Mouse (Mus musculus): ENCODE measurements around the gene Mtus2.

The Mtus2 gene

DNA sequence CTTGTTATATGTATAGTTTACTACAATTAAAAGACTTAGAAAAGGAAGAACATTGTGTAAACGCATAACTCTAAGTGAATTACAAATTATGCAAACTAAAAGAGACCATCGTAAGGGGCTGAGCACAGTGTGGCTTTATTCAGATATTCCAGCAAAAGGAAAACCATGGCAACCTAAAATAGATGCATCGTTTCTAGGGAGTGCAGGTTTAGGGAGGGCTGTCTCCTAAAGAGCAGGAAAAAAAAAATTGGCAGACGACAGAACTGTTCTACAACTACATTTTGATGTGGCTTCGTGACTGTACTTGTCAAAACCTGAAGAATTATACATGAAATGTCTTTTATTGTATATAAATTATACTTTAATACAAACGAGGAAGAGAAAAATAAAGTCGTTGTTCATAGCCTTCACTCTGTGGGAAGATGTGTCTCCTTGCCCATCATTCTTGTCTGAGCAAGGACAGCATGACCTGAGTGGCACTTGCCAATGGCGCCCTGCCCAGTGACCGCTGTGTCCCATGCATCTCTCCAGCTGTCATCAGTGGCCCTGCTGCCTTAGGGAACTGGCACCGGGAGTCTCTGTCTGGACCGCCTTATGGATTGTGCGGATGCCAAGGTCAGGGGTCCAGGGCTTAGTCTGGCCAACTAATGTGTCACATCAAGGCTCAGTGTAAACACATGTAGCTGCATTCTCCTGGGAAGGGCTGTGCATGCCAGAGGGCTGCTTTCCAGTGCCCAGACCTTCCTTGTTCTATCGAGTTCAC is 95.9 kb downstream of the Mtus2 start:
- no peak for DNase-seq

DNA sequence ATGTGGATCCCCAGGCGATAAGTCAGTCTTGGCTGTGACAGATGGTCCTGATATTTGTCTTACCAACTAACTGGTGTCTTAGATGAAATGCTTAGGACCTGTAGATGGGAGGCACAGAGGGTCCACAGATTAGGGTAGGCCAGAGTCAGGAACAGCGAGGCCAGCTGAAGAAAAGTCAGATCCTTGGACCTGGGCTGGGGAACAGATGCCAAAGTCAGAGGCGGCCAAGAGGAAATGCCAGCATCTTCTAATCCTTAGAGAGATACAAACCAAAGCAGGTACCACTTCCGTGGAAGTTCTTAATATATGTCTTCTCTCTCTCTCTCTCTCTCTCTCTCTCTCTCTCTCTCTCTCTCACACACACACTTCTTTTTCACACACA is 96.5 kb downstream of the Mtus2 start:
- no peak for DNase-seq

DNA sequence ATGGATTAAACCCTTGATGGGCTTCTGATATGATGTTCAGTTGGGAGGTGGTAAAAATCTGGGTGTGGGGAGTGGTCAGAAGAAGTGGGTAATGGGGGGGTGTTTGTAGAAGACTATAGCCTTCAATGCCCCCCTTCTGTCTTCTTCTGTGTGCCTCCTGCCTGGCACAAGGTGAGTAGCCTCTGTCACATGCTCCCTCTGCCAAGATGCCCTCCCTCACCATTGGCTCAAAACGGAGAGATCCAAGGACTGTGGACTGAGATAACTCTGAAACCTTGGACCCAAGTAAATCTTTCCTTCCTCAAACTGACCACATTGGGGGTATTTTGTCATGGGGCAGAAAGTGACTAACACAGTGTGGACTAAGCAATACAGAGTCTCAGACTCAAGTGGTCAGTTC is 99.7 kb downstream of the Mtus2 start:
- no peak for DNase-seq

DNA sequence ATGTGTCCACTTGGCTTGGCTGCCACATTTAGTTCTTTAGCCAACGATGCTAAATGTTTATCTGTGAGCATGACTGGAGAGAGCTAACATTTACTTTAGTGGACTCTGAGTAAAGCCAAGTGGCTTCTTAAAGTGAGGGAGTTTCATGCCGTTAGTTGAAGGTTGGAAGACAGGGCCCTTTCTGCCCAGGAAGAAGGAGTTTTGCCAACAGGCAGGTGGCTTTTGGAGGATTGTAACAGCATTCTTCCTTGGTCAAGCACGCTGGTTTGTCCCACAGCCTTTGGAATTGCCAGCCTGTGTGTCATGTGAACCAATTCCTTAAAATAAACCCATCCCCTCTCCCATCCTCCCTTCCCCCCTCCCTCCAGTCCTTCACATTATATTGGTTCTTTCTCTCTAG is 100.3 kb downstream of the Mtus2 start:
- DNase-seq = no peak

DNA sequence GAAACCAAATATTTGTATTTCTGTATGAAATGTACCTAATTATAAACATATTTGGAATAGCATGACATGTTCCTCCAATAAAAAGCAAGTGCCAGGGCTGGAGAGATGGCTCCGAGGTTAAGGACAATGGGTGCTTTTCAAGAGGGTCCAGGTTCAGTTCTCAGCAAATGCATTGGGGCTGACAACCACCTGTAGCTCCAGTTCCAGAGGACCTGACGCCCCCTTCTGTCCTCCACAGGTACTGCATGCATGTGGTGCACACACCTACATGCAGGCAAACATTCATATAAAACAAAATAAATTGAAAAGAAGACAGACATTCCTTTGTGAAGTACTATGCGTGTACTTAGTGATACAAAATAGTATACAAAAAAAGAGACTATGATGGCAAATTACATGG is 102.2 kb downstream of the Mtus2 start:
- DNase-seq = no peak

DNA sequence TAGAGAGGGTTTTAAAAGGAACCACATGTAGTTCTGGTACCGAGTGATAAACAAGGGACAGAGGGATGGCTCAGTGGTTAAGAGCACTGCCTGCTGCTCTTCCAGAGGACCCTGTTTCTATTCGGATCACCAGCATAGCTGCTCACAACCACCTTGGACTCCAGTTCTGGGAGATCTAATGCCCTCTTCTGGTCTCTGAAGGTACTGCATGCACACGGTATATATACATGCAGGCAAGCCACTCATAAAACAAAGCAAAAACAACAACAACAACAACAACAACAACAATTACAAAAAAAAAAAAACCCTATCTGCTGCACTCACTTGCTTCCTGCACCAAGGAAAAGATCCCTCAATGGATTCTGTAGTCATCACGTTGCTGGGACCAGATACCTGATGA is 104.7 kb downstream of the Mtus2 start:
- DNase-seq = no peak

DNA sequence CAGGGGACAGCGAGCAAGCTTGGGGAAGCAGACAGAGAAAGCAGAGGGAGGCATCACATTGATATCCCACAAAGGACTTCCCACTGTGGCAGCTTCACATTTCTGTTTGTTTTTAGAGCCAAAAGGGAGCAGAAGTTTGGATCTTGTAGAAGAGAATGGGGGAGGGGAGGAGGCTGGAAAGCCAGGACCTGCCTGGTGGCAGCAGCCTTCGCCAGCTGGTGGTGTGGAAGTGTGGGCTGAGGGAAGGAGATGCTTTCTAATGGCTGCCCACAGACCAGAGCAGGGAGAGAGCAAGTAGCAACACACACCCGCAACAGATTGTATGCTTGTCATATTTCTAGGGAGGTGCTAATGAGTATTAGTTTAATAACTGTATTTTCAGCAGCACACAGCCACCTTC is 106.6 kb downstream of the Mtus2 start:
- DNase-seq = no peak

DNA sequence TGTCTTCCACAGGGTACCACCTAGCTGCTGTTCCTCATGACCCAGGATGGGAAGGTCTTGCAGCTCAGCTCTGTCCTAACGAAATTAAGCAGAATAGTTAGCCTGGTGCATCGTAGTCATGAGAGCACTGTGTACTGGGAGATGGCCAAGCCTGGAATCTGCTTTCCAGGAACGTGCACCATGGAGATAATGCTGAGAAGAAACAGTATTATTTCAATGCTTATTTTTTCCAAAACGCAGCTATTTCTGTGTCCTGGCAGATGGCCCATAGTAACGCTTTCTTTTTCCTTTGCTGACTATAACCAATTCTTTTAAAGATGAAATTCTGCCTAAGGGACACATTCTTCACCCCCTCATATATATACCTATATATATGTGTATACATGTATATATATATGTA is 108.1 kb downstream of the Mtus2 start:
- DNase-seq = no peak

DNA sequence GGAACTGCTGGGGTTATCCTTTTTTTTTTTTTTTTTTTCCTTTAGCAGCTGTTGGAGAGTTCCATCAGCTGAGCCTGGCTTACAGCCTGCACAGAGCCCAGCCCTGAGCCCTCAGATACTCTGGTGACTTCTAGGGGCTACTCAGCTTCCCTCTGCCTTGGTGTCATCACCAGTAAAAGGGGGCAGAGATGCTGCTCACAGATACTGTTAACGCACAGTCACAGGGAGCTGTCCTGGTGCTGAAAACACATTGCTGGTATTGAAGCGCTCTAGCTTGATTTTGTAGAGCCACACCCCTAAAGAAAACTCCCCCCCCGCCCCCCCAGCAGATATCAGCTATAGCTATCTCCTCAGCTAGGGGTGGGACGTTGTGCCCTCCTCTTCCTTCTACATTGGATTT is 112.8 kb downstream of the Mtus2 start:
- peak; percentile 81 to 84 for DNase-seq

DNA sequence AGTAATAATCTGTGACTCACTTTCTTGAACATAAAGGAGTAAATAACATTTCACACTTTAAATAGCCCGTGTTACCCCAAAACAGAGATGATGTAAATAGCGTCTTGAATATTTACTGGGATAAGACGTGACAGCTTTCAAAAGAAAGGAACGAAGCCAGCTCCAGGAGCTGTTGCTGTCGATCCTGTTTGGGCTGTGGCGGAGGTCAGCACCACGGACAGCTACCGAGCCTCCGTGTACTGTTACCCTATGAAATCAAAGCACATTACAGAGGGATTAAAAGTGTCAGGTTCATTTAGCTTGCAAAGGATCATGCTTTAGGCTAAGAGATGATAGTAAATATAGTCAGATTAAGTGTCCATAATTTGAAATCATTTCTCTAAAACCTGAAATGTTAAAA is 114.7 kb downstream of the Mtus2 start:
- peak; percentile 87 to 89 for DNase-seq

DNA sequence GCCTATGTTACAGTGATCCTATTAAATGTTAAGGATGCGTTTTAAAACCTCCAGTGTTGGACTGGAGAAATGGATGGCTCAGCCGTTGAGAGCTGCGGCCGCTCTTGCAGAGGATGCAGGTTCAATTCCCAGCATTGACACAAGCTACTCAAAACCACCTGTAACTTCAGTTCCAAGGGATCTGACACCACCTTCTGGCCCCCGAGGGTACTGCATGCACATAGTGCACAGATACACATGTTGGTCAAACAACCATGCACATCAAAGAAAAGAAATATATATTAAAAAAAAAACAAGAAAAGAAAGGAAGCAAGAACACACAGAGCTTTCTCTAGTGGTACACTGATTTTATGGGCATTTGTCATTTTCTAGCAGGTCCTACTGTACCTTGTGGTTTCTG is 116.3 kb downstream of the Mtus2 start:
- DNase-seq = peak in 1 of 2 experiments; percentile 3

DNA sequence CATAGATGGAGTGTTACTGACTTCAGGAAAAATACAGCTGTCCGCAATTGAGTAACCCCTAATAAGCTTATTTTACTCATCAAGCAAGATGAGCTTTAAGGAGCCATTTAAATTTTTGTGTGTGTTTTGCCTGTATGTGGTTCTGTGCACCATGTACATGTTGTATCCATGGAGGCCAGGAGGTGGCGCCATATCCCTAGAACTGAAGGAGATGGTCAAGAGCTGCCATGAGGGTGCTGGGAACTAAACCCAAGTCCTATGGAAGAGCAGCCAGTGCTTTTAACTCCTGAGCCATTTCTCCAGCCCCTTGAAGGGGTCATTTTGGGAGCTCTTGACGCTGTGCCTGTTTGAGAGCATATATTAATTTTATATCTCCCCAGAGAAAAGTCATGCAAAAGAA is 122.6 kb downstream of the Mtus2 start:
- DNase-seq = no peak

DNA sequence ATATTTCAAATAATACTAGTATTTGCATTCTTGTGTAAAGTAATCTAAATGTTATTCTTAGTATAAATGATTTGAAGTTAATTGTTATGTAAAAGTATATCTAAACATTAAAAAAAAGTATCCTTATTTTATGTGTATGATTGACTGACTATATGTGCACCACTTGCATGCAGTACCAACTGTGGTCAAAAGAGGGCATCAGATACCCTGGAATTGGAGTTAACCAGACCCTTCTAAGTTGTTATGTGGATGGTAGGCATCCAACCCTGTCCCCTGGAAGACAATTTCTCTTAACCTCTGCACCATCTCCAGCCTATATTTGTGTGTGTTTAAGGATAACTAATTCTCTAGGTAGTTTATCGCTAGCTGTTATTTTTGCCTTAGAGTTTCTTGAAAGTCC is 126.4 kb downstream of the Mtus2 start:
- DNase-seq = no peak

DNA sequence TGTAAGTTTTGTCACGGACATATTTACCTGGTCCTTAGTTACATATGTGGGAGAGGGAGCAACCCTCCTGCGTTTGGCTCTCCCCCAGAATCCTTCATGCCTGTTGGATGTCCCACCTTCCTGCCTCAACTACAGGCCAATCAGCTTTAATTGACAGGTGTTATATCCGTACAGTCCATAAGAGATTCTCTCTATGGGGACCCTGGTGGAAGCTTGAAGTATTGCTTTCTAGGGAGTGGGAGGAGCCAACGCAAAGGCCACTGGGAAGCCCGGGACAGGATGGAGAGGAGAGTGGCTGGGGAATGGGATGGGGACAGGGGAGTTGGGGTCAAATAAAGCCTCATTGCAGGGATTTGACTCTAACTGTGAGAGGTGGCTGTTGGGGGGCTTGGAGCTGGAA is 127.6 kb downstream of the Mtus2 start:
- DNase-seq = no peak

DNA sequence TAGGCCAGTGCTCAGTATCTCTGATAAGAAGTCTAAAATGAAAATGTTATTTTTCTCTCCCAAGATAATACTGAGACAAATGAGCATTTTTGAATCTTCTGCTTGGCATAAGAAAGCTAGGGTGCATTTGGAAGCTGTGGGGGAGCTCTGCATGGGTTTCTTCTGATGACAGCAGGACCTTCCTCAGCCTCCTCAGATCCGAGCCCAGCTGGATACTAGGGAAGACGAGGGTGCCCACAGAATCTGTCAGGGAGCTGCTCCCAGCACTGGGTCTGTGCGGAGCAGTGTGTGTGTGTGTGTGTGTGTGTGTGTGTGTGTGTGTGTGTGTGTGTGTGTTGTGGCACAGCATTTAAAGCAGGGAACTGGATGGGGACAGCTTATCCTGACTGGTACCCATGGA is 130.7 kb downstream of the Mtus2 start:
- no peak for DNase-seq

DNA sequence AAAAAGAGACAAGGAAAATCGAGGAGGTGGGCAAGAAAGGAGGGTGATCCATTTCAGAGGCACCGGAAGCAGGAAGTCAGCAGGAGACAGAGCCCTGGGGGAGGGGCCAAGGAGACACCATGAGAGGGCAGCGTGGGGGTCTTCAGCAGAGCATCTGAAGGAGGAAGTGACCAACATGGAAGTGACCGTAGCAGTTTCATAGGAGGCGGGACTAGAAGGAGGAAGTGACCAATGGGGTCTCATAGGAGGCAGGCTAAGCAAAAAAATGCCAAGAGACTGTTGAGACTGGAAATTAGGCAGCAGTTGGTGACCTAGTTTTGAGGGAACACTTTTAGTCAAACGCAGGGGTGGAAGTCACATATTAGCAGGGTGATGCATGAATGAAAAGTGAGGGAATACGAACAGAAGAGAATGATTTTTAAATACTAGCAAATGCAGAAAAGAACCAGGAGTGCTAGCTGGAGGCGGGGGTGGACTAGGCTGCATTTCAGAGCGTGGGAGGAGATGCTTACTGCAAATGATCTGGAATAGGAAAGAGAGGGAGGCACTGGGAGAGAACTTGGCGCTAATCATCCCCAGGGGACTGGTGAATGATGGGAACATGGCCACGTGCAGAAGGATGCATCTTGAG is 133.2 kb downstream of the Mtus2 start:
- DNase-seq = no peak

DNA sequence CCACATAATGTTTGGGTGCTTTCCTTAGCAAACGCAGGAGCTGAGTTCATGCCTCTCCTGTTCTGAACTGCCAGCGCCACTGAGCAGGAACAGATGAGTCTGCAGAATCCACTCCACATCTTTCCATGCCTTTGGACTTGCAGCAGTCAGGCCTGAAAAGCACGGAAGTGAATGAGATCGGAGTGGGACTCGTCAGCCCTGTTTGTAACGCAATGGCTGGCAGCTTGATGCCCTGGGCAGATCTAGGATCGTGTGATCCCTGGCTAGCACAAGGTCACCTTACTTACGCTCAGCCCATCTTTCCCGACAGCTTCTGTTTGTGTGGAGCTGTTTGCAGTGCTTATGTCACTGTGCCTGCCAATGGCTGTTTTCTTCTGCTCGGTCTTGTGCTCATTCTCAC is 137.5 kb downstream of the Mtus2 start:
- peak in 1 of 2 experiments; percentile 4 for DNase-seq

DNA sequence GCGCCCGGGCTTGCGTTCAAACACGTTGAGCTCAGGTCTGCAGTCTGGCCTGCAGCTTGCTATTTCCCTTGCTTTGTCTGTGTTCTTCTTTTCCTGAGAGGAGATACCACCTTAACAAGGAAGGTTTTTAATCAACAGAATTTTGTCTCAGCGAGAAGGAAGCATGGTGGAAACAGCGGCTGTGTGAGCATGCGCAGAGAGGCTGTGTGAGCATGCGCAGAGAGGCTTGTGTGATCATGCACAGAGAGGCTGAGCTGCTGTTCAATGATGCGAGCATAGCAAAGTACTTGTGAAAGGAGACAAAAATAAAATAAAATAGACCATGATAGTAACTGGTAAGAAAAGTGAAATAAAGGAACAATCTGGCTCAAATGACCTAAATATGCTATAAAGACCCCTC is 142.2 kb downstream of the Mtus2 start:
- DNase-seq = no peak

DNA sequence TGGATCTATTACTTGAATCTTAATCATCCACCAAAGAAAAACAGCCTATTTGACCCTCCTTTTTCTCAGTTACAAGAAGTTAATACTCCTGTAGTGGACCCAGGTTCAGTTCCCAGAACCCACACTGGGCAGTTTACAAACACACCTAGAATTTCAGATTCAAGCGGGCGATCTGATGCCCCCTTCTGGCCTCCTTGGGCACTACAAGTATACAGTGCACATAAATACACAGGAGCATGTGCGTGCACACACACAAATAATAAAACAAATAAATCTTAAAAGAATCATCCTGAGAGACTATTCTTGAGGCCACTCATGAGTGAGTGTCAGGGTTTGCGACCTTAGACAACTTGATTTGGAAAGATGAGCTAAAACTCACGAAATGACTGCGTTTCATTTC is 150.2 kb downstream of the Mtus2 start:
- no peak for DNase-seq

DNA sequence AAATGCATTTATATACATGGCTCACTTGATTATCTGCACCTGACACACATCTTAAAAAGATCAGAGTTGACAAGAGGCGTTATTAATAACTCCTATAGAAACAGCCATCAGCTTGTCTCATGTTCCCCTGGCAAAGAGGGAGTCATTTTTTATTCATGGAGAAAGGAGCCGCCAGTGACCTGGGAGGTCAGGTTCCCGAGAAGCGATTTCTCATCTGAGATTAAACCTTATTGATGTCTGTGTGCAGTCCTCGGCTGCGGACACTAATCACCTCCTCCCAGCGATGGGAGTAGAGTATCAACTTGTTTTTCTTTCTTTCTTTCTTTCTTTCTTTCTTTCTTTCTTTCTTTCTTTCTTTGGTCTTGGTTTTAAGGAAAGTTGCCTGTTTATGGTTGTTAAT is 150.8 kb downstream of the Mtus2 start:
- no peak for DNase-seq

DNA sequence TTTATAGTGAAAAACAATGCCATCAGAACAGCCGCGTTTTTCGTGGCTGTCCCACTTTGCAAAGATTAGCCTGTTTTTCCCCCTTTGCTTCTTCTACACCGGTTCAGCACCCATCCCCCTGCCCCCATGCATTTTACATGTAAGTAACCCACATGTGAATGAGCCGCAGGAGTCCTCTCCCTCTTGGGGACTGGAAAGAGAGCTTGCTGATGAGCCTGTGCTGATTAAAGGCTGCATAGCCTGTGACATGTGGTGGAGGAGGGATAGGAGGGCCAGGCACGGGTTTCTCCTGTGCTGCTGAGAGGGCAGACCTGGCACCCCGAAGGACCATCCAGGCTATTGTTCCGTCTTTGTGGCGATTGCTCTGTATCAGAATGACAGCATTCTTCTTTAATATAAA is 151.2 kb downstream of the Mtus2 start:
- no peak for DNase-seq

DNA sequence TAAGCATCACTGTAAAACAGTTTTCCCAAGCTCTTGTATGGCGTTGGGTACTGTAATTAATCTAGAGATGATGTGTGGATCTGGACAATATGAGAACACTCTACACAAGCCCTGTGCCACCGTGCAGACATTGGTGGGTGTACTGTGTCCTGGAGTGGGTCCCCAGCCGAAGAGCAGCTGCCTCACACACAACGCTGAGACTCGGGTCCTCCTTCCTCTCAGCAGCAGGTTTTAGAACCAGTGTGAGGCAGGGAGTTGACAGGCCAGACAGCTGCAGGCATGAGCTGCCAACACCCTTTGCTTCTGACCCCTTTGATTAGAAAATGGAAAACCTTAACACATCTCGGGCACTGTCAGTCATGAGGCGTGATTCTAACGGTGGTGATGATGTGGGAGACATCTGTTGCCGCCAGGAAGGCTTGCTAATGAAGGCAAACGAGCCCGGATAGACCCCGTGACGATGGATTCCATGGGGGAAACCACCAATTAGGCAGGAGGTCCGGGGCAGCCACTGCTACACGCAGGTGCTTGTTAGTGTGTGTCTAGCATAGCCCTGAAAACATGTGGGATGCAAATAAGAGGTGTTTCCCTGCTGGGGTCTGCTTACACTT is 158.2 kb downstream of the Mtus2 start:
- DNase-seq = no peak

DNA sequence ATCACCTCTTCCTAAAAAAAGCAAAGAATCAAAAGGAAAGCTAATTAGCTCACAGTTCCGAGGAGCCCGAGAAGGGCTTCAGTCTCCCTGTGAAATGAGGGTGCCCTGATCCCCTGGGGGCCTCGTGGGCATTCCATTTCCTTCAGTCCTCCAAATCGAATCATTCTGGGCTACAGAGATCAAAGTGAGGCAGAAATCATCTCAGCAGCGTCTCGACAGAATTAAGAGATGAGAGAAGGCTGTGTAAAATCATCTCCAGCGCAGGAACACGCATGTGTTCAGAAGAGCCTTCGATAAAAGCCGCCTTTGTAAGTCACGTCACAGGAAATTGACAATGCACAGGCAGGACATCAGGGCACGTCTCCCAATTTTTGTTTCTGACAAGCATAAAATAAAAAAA is 167.2 kb downstream of the Mtus2 start:
- no peak for DNase-seq

DNA sequence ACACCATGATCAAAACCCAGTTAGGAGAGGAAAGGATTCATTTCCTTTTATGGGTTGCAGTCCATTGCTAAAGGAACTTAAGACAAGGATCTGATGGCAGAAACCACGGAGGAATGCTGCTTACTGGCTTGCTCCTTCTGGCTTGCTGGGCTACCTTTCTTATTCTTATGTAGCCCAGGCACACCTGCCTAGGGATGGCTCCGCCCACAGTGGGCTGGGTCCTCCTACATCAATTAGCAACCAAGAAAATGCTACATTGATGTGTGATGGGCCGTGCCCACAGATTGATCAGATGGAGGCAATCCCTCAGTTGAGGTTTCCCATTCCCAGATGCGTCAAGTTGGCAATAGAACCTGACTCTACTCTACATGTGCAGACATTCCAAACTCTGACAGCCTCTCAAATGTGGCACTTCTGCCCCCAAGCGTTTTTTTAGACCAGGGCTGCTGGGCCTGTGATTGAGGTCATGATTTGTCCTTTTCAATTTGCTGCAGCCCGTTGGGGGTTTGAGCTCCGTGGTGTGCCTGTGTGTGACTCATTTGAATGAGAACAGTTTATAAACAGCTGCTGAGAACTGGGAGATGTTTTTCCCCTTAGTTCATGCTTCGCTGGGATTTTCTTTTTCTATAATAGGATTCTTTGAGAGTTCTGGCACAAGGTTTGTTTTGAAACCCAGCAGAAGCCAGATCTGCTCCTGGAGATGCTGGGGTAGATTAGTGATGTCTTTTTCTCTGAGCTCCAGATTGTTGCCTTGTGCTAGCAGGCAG is 173.8 kb downstream of the Mtus2 start:
- DNase-seq = no peak

All from kidney, postnatal 4 days (tissue).